ENCODE assay signal across 7 mouse cellular contexts in genomic region chr7:88544393-88544792, GRCm38 (mm10).
DNase-seq lines count a peak whose midpoint lies in the region; ATAC-seq and TF ChIP-seq lines count a peak whose summit lies in the region.

No protein-coding gene starts in this region.

- ATAC-seq in forebrain, embryonic 11.5 days (replicated peaks; ENCODE audit: low FRiP score), result peak; percentile 90
- ATAC-seq in hindbrain, embryonic 15.5 days (ENCODE audit: low FRiP score, low read depth), result peak; percentile 92

- peak; percentile 39 to 87 (median 48); a peak in 5 of 6 replicates for TF ChIP-seq CTCF in MEL (IDR thresholded peaks at IDR 0.05 in 2 of 3, conservative IDR thresholded peaks at IDR 0.05 in 1 of 3; ENCODE audit: control insufficient read depth in 1 of 3, insufficient read depth in 1 of 3, low read depth in 2 of 3, low read length in 3 of 3, poor library complexity in 1 of 3, severe bottlenecking in 1 of 3)

- H3K4me3 ChIP-seq in MEL (ENCODE audit: control insufficient read depth in 1 of 2, insufficient read depth in 1 of 2, low read depth in 2 of 2, low read length in 2 of 2), result no peak overlapping the region
- no peak overlapping the region for H3K4me3 ChIP-seq in forebrain, embryonic 11.5 days (ENCODE audit: low read depth, low read length)
- no peak overlapping the region for H3K4me3 ChIP-seq in hindbrain, embryonic 15.5 days

- no peak overlapping the region for H3K27ac ChIP-seq in MEL (ENCODE audit: control insufficient read depth, low read depth, low read length)
- H3K27ac ChIP-seq in forebrain, embryonic 11.5 days (ENCODE audit: low read depth, low read length), result no peak overlapping the region
- H3K27ac ChIP-seq in hindbrain, embryonic 15.5 days (replicated peaks), result no peak overlapping the region

- no peaks in the 10 kb centered on the region; a peak in 1 of 4 replicates for H3K27me3 ChIP-seq in MEL (ENCODE audit: control insufficient read depth in 1 of 2, insufficient read depth in 2 of 2, low read length in 2 of 2)
- no peaks in the 10 kb centered on the region for H3K27me3 ChIP-seq in forebrain, embryonic 11.5 days (ENCODE audit: control insufficient read depth, insufficient read depth, low read length)
- H3K27me3 ChIP-seq in hindbrain, embryonic 15.5 days, result no peaks in the 10 kb centered on the region

- peak; percentile 91 for TF ChIP-seq RAD21 in MEL (IDR thresholded peaks at IDR 0.05; ENCODE audit: low read depth, low read length)

- no peak for TF ChIP-seq POLR2A in MEL (IDR thresholded peaks at IDR 0.05; ENCODE audit: control insufficient read depth in 1 of 2, insufficient read depth in 1 of 2, low read depth in 1 of 2, low read length in 2 of 2, poor library complexity in 1 of 2)

- H3K4me2 ChIP-seq in forebrain, embryonic 11.5 days (ENCODE audit: low read depth, low read length, severe bottlenecking), result no peak overlapping the region
- H3K4me2 ChIP-seq in hindbrain, embryonic 15.5 days, result no peak overlapping the region

- WGBS in forebrain, embryonic 11.5 days, result 14% methylated on average over 4 of the region's 4 CpGs
- 12% methylated on average over 4 of the region's 4 CpGs for WGBS in hindbrain, embryonic 15.5 days

- H3K79me2 ChIP-seq in MEL (ENCODE audit: control insufficient read depth, insufficient read depth, low read length, poor library complexity), result no peaks in the 10 kb centered on the region

- no peak overlapping the region for H3K9ac ChIP-seq in MEL (ENCODE audit: control insufficient read depth, low read depth, low read length, poor library complexity, severe bottlenecking)
- H3K9ac ChIP-seq in forebrain, embryonic 11.5 days (ENCODE audit: low read length), result no peak overlapping the region
- H3K9ac ChIP-seq in hindbrain, embryonic 15.5 days, result no peak overlapping the region

- peak; percentile 78 for DNase-seq in MEL (ENCODE audit: low read depth, low spot score)
- peak; percentile 34 to 68 for DNase-seq in adrenal gland, postnatal 36 days
- peak; percentile 59 for DNase-seq in forebrain, embryonic 11.5 days (ENCODE audit: low spot score)
- DNase-seq in layer of hippocampus, postnatal 14 days (ENCODE audit: low spot score in 2 of 2), result peak; percentile 55 to 80
- peak; percentile 88 for DNase-seq in lung, postnatal 36 days
- peak; percentile 31 to 61 for DNase-seq in right cerebral cortex, postnatal 36 days (ENCODE audit: low spot score in 2 of 2)

- H3K9me3 ChIP-seq in MEL (replicated peaks; ENCODE audit: insufficient read depth, low read length), result no peaks in the 10 kb centered on the region
- no peaks in the 10 kb centered on the region for H3K9me3 ChIP-seq in forebrain, embryonic 11.5 days (ENCODE audit: control insufficient read depth, low read length)
- H3K9me3 ChIP-seq in hindbrain, embryonic 15.5 days, result no peaks in the 10 kb centered on the region

- no peaks in the 10 kb centered on the region for H3K4me1 ChIP-seq in MEL (ENCODE audit: control insufficient read depth in 1 of 2, insufficient read depth in 2 of 2, low read length in 2 of 2)
- no peaks in the 10 kb centered on the region for H3K4me1 ChIP-seq in forebrain, embryonic 11.5 days (replicated peaks; ENCODE audit: control insufficient read depth, insufficient read depth, low read length)
- H3K4me1 ChIP-seq in hindbrain, embryonic 15.5 days (replicated peaks), result peaks cover 5% of the 10 kb centered on the region; the same call in 1 of the 2 replicates

- no peak for TF ChIP-seq EP300 in MEL (IDR thresholded peaks at IDR 0.05; ENCODE audit: low read depth in 1 of 2, low read length in 2 of 2)

- no peaks in the 10 kb centered on the region for H3K36me3 ChIP-seq in MEL (ENCODE audit: control insufficient read depth in 1 of 2, insufficient read depth in 2 of 2, low read length in 2 of 2)
- H3K36me3 ChIP-seq in forebrain, embryonic 11.5 days (ENCODE audit: control insufficient read depth, insufficient read depth, low read length), result no peaks in the 10 kb centered on the region
- no peaks in the 10 kb centered on the region for H3K36me3 ChIP-seq in hindbrain, embryonic 15.5 days

TF ChIP-seq in MEL, 35 proteins besides CTCF, POLR2A, EP300 and RAD21:
- TF ChIP-seq ZC3H11A (IDR thresholded peaks at IDR 0.05; ENCODE audit: low read depth, low read length) (peak; percentile 94), SMC3 (IDR thresholded peaks at IDR 0.05; ENCODE audit: low read depth, low read length) (peak; percentile 97), RCOR1 (IDR thresholded peaks at IDR 0.05; ENCODE audit: low read depth, low read length) (no peak)
